Mouse (Mus musculus): ENCODE results near the gene Rab14.

The Rab14 gene

GRCm38 (mm10) chr2:35200898-35201668 lies at the start of gene Rab14:
Gene Rab14 (minus strand): TSS chr2:35201120.
- peak; percentile 98 to 99 for DNase-seq (ENCODE audit: low spot score in 2 of 2)

DNA sequence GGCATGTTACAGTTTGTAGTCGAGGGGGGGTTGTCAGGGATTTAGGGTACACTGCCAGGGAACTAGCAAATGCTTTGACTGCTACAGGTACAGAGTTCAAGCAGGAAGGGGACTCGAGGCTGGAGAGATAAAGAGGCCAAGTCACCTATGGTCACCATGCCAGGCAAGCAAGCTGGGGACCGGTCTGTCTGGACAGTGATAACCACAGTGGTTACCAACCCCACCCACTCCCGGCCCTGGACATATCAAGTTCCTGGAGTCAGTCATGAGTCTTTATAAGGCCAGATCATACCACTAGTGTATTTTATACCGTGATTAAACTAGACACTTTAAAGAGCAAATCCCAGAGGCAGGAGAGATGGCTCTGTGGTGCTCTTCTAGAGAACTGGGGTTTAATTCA lies 46.8 kb upstream of the Rab14 start:
- DNase-seq (ENCODE audit: low spot score in 2 of 2), result no peak

DNA sequence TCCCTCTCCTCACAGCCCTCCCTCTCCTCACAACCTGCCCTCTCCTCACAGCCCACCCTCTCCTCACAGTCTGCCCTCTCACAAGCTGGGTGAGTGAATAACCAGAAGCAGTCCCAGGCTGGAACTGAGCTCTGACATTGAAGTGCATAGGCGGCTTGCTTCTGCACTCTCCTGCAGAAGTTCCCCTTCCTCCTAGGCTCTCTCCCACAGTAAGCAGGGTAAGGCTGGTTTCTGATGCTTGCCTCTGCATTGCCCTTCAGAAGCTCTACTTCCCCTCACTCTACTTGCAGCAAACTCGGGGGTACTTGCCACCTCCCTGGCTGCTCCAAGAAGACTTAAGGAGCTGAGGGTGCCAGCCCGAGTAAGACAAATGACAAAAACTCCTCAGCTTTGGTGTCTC lies 43.3 kb upstream of the Rab14 start:
- DNase-seq (ENCODE audit: low spot score in 2 of 2), result no peak

DNA sequence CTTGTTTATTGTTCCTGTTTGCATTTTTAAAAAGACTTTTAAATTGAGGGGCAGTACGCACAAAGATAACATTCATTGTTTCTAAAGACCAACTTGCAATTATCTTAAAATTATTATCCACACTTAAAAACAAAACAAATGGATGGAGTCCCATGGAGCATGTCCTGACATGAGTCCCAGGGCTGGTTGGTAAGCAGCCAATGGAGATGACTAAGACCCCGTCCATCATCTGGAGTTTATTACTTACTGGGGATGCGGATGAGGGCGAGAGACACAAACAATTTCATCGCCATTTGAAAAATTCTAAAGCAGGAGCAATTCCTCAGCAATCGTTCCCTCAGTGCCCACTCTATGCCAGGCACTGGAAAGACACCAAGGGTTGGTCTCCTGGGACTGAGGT lies 34.1 kb upstream of the Rab14 start:
- DNase-seq (ENCODE audit: low spot score in 2 of 2), result no peak

DNA sequence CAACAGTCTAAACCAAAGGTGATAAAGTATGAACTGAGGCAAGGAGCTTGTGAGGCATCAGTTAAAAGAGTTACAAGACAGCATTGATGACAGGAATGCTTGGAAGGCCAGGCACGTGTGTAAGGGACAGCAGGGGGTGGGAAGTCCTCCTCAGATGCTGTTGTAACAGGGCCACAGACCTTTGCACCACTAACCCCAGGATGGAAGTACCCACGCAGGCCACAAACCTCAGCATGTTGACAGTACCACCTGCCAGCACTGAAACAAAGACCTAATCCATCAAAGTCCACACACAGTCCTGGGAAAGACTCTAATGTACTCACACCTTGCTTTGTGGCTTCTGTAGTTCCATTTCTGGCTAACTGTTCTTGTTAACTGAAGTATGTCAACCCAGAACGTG lies 33.0 kb upstream of the Rab14 start:
- DNase-seq (ENCODE audit: low spot score in 2 of 2), result no peak

GRCm38 (mm10) chr2:35232595-35233445 lies 31.9 kb upstream of the Rab14 start:
- no peak for DNase-seq (ENCODE audit: low spot score in 2 of 2)

GRCm38 (mm10) chr2:35231871-35232270 lies 31.0 kb upstream of the Rab14 start:
- no peak for DNase-seq (ENCODE audit: low spot score in 2 of 2)

- DNase-seq (ENCODE audit: low spot score in 2 of 2), result no peak
These were observed 29.3 kb upstream of the Rab14 start for GRCm38 (mm10) chr2:35230215-35230614.

DNA sequence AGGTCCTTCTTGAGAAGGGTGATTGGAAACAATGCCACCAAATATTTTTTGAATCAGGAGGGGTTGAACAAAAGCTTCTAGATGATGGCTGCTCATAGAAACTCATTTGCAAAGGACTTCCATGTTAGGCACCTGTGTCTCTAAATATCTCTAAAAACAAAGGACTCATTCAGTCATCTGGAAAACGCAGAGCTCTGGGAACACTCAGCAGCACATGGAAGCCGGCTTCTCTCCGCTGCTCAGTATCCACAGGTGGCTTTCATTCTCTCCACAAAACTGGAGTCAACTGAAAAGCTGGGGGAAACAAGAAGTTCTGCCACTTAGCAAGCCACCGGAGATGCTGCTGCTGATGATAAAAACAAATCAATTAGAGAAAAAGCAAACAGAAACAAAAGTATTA lies 27.2 kb upstream of the Rab14 start:
- no peak for DNase-seq (ENCODE audit: low spot score in 2 of 2)

- no peak for DNase-seq (ENCODE audit: low spot score in 2 of 2)
These were observed 23.4 kb upstream of the Rab14 start for GRCm38 (mm10) chr2:35224285-35224684.

DNA sequence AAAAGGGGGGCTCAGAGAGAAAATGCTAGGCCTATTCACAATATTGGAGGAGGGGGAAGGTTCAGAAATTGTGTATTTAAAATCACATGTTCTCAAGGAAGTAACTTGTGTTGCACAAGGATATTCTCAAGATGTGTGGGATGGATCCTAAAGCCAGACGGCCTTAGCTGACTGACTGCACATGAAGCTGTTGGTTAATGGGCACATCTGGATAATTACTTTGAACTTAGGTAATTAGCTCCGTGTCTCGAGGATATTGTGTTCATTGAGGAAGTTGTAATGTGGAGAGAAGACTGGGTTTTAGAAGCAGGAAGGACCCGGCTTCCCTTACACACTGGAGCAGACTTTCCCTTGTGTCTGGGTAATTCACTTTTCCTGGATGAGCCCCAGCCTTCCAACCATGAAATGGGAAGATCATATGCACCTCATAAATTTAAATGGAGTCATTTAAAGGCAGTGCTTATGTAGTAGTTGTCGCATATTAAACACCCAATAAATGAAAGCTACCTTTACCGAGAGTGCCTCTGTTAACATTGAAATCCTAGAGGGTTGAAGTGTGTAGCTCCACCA lies 22.0 kb upstream of the Rab14 start:
- no peak for DNase-seq (ENCODE audit: low spot score in 2 of 2)

DNA sequence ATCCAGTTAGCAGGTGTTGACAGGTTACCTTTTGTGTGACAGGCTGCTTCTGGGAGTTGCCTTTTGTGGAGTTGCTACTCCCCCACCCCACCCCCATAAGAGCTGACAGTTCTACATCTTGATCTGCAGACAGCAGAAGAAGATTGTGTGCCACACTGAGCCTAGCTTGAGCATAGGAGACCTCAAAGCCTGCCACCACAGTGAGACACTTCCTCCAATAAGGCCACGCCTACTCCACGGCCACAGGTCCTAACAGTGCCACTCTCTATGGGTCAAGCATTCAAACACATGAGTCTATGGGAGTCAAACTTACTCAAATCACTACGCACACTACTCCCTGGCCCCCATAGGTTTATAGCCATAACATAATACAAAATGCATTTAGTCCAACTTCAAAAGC lies 17.8 kb upstream of the Rab14 start:
- no peak for DNase-seq (ENCODE audit: low spot score in 2 of 2)

DNA sequence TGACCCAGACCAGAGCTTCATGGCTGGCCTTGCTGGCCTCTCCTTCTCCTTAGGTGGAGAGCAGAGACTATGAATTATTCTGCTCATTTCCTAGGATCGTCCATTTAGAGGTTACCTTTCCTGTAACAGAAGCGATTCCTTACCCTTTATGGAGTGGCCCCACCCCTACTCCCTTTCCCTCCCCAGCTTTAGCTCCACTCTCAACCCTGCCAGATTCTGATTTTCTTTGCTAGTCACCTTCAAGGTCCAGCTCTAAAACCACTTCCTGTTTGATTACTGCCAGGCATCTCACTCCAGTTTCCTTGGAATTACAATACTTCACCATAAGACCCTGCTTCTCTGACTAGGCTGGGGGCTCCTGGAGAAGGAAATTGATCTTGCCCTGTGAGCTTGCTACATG lies 15.8 kb upstream of the Rab14 start:
- DNase-seq (ENCODE audit: low spot score in 2 of 2), result no peak

DNA sequence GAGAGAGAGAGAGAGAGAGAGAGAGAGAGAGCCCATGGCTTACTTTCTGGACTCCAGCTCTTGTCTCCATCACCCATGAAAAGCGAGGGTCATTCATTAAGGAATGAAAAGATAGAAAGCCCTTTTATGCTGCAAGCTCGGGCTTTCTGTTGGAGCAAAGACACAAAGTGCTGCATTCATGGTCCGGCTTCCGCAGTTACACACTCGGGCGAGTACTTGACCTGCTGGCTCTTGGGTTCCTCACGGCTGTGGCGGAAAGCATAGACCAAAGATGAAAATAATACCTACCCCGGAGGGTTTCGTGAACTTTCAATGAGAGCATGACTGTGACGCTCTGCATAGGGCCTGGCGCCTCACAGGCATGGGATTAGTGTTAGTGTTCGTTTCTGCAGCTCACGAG lies 14.4 kb upstream of the Rab14 start:
- peak in 1 of 2 experiments; percentile 34 for DNase-seq (ENCODE audit: low spot score in 2 of 2)

GRCm38 (mm10) chr2:35214881-35215358 lies 14.0 kb upstream of the Rab14 start:
- DNase-seq (ENCODE audit: low spot score in 2 of 2), result peak; percentile 84 to 90

GRCm38 (mm10) chr2:35213345-35213910 lies 12.5 kb upstream of the Rab14 start:
- DNase-seq (ENCODE audit: low spot score in 2 of 2), result no peak

DNA sequence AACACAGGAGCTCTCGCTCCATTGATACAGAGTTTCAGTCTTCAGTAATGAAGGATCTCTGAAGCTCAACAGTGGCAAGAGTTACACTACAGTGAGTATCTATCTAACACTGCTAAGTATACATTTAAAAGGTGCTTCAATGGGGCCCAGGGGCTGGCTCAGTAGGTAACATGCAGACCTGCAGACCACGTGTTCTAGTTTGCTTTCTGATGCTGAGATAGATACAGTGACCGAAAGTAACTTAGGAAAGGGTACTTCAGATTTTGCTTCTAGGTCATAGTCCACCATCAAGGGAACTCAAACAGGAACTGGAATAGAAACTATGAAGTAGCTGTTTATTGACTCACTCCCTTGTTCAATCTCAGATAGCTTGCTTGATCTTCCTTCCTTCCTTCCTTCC lies 10.8 kb upstream of the Rab14 start:
- no peak for DNase-seq (ENCODE audit: low spot score in 2 of 2)

GRCm38 (mm10) chr2:35208931-35209665 lies 8.2 kb upstream of the Rab14 start:
- DNase-seq (ENCODE audit: low spot score in 2 of 2), result no peak

DNA sequence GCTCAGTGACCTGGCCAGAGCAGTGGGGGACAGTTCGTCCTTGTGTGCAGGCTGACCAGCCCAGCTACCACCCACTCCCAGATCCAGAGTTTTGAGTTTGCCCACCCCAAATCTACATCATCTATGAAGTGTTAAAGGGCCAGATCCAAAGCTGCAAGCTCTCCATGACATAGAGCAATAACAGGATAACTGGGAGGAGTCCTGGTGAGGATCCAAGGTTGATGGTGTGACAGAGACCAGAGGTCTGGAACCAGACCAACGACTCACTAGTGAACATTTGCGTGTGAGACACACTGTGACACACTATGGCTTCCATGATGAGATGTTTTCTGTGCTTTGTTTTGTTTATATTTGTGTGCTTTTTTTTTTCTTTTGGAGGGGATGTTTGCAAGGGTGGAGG lies 7.1 kb upstream of the Rab14 start:
- DNase-seq (ENCODE audit: low spot score in 2 of 2), result no peak

GRCm38 (mm10) chr2:35206761-35207160 lies 5.8 kb upstream of the Rab14 start:
- no peak for DNase-seq (ENCODE audit: low spot score in 2 of 2)

- no peak for DNase-seq (ENCODE audit: low spot score in 2 of 2)
These were observed 2.8 kb upstream of the Rab14 start for GRCm38 (mm10) chr2:35203729-35204128.

Measured in frontal cortex, postnatal 36 days (tissue).